Mouse (Mus musculus) B cell, adult (primary cell): Measurements from ENCODE around the gene Folr1. TPM values are rescaled to one million over a fixed set of nuclear protein-coding genes. Genes with fewer than 3 reads are reported as not detected.

Source experiments
- total RNA-seq: library from RNA; stranded (reverse); gene quantifications from 4 replicates; pipeline ENCODE4 v1.2.4, GENCODE M21; 2023; ENCODE audit not compliant: inconsistent age

Gene Folr1
- total RNA-seq, result not detected in 4 replicates

DNA sequence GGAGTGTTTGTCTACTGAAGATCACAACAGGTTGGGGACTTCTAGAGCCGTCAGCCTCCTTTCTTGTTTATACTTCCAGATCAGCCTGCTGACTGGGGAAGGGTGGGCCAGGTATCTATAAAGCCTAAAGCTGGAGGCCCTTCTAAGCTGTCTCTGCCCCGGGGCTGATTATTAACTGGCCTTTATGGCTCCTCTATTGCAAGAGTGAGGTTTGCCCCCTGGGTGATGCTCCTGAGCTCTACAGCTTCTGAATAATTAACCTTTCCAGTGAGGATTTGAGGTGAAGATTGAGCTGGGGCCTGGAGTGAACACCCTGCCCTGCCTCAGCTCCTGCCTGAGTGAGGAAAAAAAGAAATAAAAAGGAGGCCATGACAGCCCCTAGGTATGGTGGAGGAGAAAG lies at the start of gene Folr1:
Folr1 (minus strand) TSS at position 160 of the 400 bp plus-strand sequence.

DNA sequence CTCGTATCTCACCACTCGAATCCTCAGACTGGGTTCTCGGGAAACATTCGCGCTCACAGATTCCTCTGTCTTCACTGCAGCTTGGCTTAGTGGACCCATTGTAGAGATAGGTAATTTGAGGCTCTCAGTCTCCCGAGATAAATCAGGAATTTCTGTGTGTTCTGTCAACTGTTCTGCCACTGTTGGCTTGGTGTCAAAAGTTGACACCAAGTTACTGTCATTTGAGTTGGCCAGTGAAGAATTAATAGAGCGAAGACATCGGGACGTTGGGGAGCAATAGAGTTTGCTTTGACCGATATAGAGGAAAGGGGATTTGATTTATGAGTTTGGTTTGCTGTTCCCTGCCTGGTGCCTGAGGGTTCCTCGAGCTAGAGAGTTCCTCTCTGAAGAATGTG lies 35.7 kb upstream of the Folr1 start, which contains the start of gene Tomt:
Tomt (minus strand) TSS at position 73 of the 395 bp plus-strand sequence.

DNA sequence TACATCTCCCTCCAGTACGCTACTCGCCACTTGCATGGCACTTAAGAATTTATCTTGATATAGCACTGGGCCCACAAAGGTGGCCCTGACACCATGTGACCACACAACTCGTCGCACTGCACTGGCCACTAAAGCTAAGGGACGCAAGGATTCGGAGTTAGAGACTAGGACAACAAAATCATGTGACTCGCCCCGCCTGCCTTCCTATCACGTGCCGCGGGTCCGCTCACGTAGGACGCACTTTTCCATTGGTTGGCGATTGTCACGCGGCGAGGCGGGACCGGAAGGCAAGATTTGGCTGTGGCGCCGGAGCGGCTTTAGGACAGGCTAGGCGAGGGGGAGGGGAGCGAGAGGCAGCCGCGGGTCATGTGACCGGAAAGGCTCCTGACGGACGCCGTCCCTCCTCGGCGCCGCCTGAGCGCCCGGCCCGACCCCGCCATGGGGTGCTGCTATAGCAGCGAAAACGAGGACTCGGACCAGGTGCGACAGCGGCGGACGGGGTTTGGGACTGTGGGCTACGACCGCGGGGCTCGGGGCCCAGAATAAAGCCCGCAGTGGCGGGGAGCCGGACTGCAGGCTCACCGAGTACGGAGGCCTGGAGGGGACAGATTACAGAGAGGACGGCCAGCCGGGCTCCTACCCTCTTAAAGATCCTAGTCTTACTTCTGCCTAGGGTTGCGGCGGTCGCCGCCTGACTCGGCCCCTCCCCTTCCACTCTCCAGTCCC lies 35.1 kb upstream of the Folr1 start, which contains the start of gene Lamtor1:
Lamtor1 (plus strand) TSS at position 344 of the 726 bp plus-strand sequence.

DNA sequence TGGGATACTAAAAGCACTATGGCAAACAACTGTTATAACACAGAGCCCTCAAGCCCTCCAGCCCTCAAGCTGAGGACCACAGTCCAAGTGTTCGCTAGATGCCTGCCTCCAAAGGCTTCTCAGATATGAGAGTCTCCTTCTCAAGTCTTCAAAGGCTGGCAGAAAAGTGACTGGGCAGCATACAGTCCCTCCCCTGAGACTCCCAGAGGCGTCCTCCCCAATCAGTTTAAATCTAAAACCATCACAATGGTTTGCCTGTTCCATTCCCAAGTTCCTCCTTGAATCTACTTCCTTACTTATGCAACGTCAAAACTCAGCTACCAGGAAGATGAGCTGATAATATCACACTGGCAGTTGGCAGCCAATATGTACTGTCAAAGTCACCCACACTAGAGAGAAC lies 7.2 kb downstream of the Folr1 start, which contains the start of gene Anapc15:
Anapc15 (plus strand) TSS at position 301 of the 400 bp plus-strand sequence.

DNA sequence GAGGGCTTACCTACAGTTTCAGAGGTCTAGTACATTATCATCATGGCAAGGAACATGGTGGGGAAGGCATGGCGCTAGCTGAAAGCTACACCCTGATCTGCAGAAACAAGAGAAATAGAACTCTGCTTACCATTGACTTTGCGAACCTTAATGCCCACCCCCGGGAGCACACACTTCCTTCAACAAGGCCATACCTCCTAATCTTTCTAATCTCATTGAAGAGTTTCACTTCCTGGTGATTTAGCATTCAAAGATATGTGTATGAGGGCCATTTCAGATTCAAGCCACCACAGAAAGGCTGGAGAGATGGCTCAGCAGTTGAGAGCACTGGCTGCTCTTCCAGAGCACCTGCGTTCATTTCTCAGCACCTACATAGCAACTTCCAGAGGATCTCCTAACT lies 13.5 kb downstream of the Folr1 start, which contains the start of gene Folr2:
Folr2 (minus strand) TSS at position 101 of the 400 bp plus-strand sequence.

DNA sequence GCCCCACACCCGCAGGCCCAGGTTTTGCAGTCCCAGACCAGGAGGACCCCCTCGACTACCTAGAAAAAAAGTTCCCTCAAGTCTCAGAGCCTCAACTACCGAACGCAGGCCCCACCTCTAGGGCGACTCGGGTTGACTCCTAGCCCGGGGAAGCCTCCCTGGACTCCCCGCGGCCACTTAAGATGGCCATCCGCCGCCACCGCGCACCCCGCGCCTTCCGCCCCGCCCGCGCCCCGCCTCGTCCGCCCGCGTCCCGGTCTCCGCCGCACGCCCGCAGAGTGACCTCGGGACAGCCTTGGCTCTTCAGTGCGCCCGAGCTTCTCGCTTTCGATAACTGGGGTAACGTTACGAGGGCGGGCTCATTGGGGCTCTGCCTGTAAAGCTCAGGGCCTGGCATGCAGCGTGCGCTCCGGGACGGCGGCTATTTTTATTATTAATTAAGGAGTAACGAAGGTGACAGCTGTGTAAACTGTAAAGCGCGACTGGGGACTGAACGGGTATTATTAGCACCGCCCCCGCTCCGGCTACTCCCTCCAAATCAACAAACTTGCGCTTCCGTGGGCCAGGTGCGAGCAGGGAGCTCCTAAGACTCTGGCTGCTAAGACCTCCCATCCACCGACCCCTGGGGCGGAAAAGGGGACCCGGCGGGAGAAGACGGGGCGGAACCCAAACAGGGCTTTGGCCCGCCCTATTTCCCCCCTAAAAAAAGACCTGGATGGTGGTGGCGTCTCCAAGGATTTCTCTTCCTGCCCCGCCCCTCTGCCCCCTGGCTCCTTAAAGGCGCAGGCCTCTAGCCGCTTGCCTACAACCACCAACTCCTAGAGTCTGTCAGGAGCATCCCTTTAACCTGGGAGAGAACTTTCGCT lies 32.7 kb downstream of the Folr1 start, which contains the start of gene Inppl1:
Inppl1 (minus strand) TSS at position 624 of the 866 bp plus-strand sequence.

DNA sequence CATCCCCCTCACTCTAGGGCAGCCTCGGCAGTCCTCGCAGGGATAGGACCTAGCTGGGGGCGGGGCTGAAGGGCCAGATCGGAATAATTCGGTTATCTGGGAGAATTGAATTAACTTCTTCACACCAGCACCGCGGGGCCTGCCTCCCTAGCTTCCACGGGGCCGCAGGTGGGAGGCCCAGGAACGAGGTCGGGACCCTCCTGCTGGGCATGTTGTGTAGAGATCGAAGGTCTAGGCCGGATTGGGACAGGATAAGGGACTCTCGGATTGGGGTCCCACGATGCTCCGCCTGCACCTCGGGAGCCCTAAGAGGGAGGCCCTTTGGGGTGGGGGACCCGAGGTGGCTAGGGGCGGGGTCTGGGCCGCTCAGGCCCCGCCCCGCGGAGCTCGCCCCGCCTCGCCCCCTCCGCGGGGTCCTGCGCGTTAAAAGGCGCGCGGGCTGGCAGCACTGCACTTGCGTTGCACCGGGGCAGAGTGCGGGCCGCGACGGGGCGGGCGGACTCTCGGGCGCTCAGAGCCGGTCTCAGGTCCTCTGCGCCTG lies 52.7 kb downstream of the Folr1 start, which contains the start of gene Phox2a:
Phox2a (plus strand) TSS at position 453 of the 541 bp plus-strand sequence.

Other genes starting within 250 kb of the Folr1 start
- 16.3 to 21.2 TPM (median 18.5 TPM) in 4 replicates for gene Clpb, start 207.2 kb downstream of the Folr1 start, total RNA-seq
- not detected in 4 replicates for gene Phox2a, start 52.5 kb downstream of the Folr1 start, total RNA-seq
- gene Inppl1, start 32.6 kb downstream of the Folr1 start, total RNA-seq, result 35.7 to 41.5 TPM (median 37.6 TPM) in 4 replicates
- gene Folr2, start 13.6 kb downstream of the Folr1 start, total RNA-seq, result 0.61 to 1.6 TPM (median 1.4 TPM) in 3 of 4 replicates, not detected in the other
- gene Anapc15, start 7.1 kb downstream of the Folr1 start, total RNA-seq, result 98.9 to 114 TPM (median 99.9 TPM) in 4 replicates
- gene Lamtor1, start 35.1 kb upstream of the Folr1 start, total RNA-seq, result 71.2 to 83.9 TPM (median 79.4 TPM) in 4 replicates
- gene Tomt, start 35.6 kb upstream of the Folr1 start, total RNA-seq, result 0.18 to 0.19 TPM in 2 of 4 replicates, not detected in the others
- 0.58 to 1.6 TPM (median 1.3 TPM) in 3 of 4 replicates, not detected in the other for gene Lrrc51, start 63.1 kb upstream of the Folr1 start, total RNA-seq
- 264 to 277 TPM (median 271 TPM) in 4 replicates for gene Numa1, start 63.3 kb upstream of the Folr1 start, total RNA-seq
- gene Il18bp, start 147.9 kb upstream of the Folr1 start, total RNA-seq, result 8.2 to 11.7 TPM (median 9.8 TPM) in 4 replicates
- 27.1 to 41.5 TPM (median 37.2 TPM) in 4 replicates for gene Rnf121, start 194.7 kb upstream of the Folr1 start, total RNA-seq
- 43.5 to 52.2 TPM (median 48.8 TPM) in 4 replicates for gene Xndc1, start 194.7 kb upstream of the Folr1 start, total RNA-seq
- 5.4 to 7.0 TPM (median 5.8 TPM) in 4 replicates for gene Xntrpc, start 194.9 kb upstream of the Folr1 start, total RNA-seq
- gene Trpc2, start 212.3 kb upstream of the Folr1 start, total RNA-seq, result 2.7 to 4.2 TPM (median 3.4 TPM) in 4 replicates
- gene Art1, start 231.0 kb upstream of the Folr1 start, total RNA-seq, result not detected in 4 replicates
- gene Art5, start 238.7 kb upstream of the Folr1 start, total RNA-seq, result 3.7 to 5.7 TPM (median 4.3 TPM) in 4 replicates
- not detected in 4 replicates for gene Chrna10, start 246.0 kb upstream of the Folr1 start, total RNA-seq